Mouse (Mus musculus) intestine, embryonic 16.5 days (tissue): ENCODE data around the gene Cdca7l. TPM values are rescaled to one million over a fixed set of nuclear protein-coding genes. Genes with fewer than 3 reads are reported as not detected.

Experiments used
- ATAC-seq: fragments of 200-750 bp; cut with Nextera tagmentation; 2 replicates; pipeline ENCODE4 v1.8.0; 2017; ENCODE audit warnings: moderate TSS enrichment, moderate library complexity
- H3K27ac ChIP-seq: fragments of 300-500 bp; sonication (generic); 2 replicates; pipeline ENCODE4 v1.5.1; 2014; ENCODE audit warnings: mild to moderate bottlenecking, low read length
- H3K27me3 ChIP-seq: fragments of 300-500 bp; sonication (generic); replicated peaks from 2 replicates; pipeline ENCODE4 v1.6.1; 2014; ENCODE audit warnings: low read length, control low read depth, mixed read lengths; ENCODE audit not compliant: control insufficient read depth, insufficient read depth
- H3K36me3 ChIP-seq: fragments of 300-500 bp; sonication (generic); 2 replicates; pipeline ENCODE4 v1.6.1; 2014; ENCODE audit warnings: low read length, control low read depth; ENCODE audit not compliant: control insufficient read depth, insufficient read depth
- H3K4me1 ChIP-seq: fragments of 300-500 bp; sonication (generic); 2 replicates; pipeline ENCODE4 v1.6.1; 2014; ENCODE audit warnings: low read length, control low read depth, mixed read lengths; ENCODE audit not compliant: control insufficient read depth, insufficient read depth
- H3K4me2 ChIP-seq: fragments of 300-500 bp; sonication (generic); 2 replicates; pipeline ENCODE4 v1.6.1; 2014; ENCODE audit warnings: low read depth, low read length, control low read depth
- H3K4me3 ChIP-seq: fragments of 300-500 bp; sonication (generic); 2 replicates; pipeline ENCODE4 v1.5.1; 2014; ENCODE audit warnings: mild to moderate bottlenecking, low read length
- H3K9ac ChIP-seq: fragments of 300-500 bp; sonication (generic); 2 replicates; pipeline ENCODE4 v1.6.1; 2014; ENCODE audit warnings: low read depth, low read length
- H3K9me3 ChIP-seq: fragments of 300-500 bp; sonication (generic); 2 replicates; pipeline ENCODE4 v1.6.1; 2016; ENCODE audit warnings: low read length, control low read depth; ENCODE audit not compliant: control insufficient read depth
- WGBS: fragments of 180-500 bp; shearing (Covaris S2); extraction: QIAGEN DNeasy Blood & Tissue Kit; methylation state at CpG from one replicate; pipeline ENCODE4 v1.1.7; 2014; 5-methylcytosine and 5-hydroxymethylcytosine counted together
- polyA plus RNA-seq: library from polyadenylated mRNA; unstranded; fragments of >200 nt; fragmentation: Nextera tagmentation; extraction: Ambion mirVana; gene quantifications from 2 replicates; pipeline ENCODE4 v1.2.1, GENCODE M21; 2015

Cdca7l gene
- polyA plus RNA-seq, 1 experiment from 2014 or later = 33.0 TPM

DNA sequence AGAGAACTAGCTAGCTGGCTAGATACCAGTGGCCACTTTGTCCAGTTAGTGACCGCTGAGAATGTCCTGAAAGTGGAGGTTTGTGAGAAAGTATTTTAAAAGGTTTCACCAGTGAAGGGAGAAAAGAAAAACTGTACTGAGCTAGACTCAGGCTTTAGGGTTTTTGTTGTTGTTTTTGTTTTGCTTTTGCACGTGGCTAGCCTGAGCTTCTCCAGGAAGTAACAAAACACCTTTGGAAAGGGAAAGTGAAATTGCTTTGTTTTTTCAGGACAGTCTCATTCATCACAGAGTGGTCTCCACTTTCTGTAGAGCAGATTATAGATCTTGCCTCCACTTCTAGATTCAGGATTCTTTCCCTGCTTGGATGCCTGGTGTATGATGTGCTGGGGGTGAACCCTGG lies 40.8 kb downstream of the Cdca7l start:
- no peaks in the 10 kb centered on the region for H3K9me3 ChIP-seq
- peaks cover 10% of the 10 kb centered on the region for H3K4me1 ChIP-seq
- peak overlapping the region; percentile 32 for H3K4me3 ChIP-seq
- no peak for ATAC-seq
- H3K27me3 ChIP-seq = peaks cover 3% of the 10 kb centered on the region; the same call in 1 of the 2 replicates
- peak overlapping the region; percentile 93 for H3K4me2 ChIP-seq
- H3K36me3 ChIP-seq = no peaks in the 10 kb centered on the region
- no peak overlapping the region for H3K27ac ChIP-seq
- H3K9ac ChIP-seq = peak overlapping the region; percentile 53; the same call in 1 of the 2 replicates
- 40% methylated on average over 2 of the region's 2 CpGs for WGBS

- 90% methylated on average over 6 of the region's 6 CpGs for WGBS
- no peaks in the 10 kb centered on the region for H3K36me3 ChIP-seq
- H3K27ac ChIP-seq = no peak overlapping the region
- ATAC-seq = no peak
- H3K27me3 ChIP-seq = no peaks in the 10 kb centered on the region
- H3K4me2 ChIP-seq = no peak overlapping the region
- no peak overlapping the region for H3K9ac ChIP-seq
- no peaks in the 10 kb centered on the region for H3K9me3 ChIP-seq
- H3K4me3 ChIP-seq = no peak overlapping the region
- peaks cover 7% of the 10 kb centered on the region for H3K4me1 ChIP-seq
These were observed 44.5 kb downstream of the Cdca7l start for GRCm38 (mm10) chr12:117848621-117849020.

DNA sequence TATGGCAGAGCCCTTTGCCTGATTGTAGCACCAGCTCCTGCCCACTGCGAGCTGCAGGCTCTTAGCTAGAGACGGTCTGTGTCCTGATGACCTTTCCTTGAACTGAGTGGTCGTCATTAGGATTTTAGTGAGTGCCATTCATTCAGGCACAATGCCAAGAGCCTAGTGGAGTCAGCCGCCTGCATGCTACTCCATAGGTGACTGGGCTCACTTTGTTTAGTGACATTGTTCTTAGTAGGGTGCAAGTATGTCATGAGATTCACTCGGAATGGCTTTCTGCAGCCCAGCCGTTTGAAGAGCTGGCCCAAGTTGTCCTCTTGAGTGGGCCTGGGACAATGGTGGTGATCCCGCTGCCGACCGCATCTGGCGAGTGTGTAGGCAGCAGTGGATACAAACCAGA lies 46.4 kb downstream of the Cdca7l start:
- Histone ChIP-seq H3K9me3 (no peaks in the 10 kb centered on the region), H3K4me3 (no peak overlapping the region), H3K36me3 (no peaks in the 10 kb centered on the region), H3K27me3 (no peaks in the 10 kb centered on the region), H3K4me1 (no peaks in the 10 kb centered on the region; the same call in 1 of the 2 replicates), H3K27ac (no peak overlapping the region), H3K9ac (no peak overlapping the region), H3K4me2 (no peak overlapping the region)
- no peak for ATAC-seq
- 58% methylated on average over 10 of the region's 10 CpGs for WGBS

DNA sequence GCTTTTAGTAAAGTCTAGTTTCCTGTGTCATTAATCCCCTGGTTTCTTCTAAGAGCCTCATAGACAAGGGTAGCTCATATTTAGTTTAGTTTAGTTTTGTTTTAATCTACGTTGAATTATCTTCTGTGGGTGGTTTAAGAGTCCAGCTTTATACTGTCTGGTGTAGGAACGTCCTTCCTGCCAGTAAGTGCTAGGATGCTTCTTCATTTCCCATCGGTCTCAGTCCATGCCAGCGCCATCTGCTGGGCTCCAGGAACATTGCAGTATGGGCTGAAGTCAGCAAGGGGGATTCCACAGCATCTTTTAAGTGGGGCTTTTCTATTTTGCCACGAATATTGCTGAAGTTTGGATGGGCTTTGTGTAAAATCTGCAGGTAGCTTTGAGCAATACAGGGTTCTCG lies 49.2 kb downstream of the Cdca7l start:
- no peaks in the 10 kb centered on the region for H3K27me3 ChIP-seq
- H3K4me1 ChIP-seq = no peaks in the 10 kb centered on the region; the same call in 1 of the 2 replicates
- H3K4me2 ChIP-seq = no peak overlapping the region
- no peak overlapping the region for H3K27ac ChIP-seq
- 24% methylated on average over 6 of the region's 6 CpGs for WGBS
- peak; percentile 71 for ATAC-seq
- H3K9me3 ChIP-seq = no peaks in the 10 kb centered on the region
- H3K36me3 ChIP-seq = no peaks in the 10 kb centered on the region
- H3K4me3 ChIP-seq = no peak overlapping the region
- H3K9ac ChIP-seq = no peak overlapping the region

- Histone ChIP-seq H3K4me1 (no peaks in the 10 kb centered on the region), H3K4me3 (no peak overlapping the region), H3K9me3 (no peaks in the 10 kb centered on the region), H3K27ac (no peak overlapping the region), H3K27me3 (no peaks in the 10 kb centered on the region), H3K4me2 (no peak overlapping the region), H3K36me3 (no peaks in the 10 kb centered on the region), H3K9ac (no peak overlapping the region)
- no peak for ATAC-seq
- WGBS = 70% methylated on average over 9 of the region's 9 CpGs
These were observed 52.9 kb downstream of the Cdca7l start for GRCm38 (mm10) chr12:117857023-117857422.

DNA sequence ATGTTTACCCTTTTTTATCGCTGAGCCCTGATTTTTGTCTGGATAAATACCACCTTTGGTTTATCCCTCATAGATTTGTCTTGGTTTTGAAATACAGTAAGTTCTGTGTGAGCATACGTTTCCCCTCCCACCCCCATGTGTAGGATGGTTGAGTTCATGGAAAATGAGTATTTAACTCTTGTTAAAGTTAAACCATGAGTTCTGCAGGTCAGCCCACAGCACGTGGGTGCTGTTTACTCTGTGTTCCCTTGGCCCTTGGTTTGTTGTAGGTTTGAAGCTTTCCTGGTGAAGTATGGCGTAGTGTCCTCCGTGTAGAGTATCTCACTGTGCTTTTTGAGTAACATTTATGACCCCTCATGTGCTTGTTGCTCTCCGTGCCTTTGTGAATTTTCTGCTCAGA lies 53.8 kb downstream of the Cdca7l start:
- Histone ChIP-seq H3K9me3 (no peaks in the 10 kb centered on the region), H3K4me1 (no peaks in the 10 kb centered on the region), H3K9ac (no peak overlapping the region), H3K36me3 (no peaks in the 10 kb centered on the region), H3K4me3 (no peak overlapping the region), H3K27me3 (no peaks in the 10 kb centered on the region), H3K4me2 (no peak overlapping the region), H3K27ac (no peak overlapping the region)
- 84% methylated on average over 6 of the region's 6 CpGs for WGBS
- no peak for ATAC-seq

- Histone ChIP-seq H3K36me3 (no peaks in the 10 kb centered on the region), H3K4me1 (no peaks in the 10 kb centered on the region), H3K4me2 (no peak overlapping the region), H3K27ac (no peak overlapping the region), H3K9me3 (no peaks in the 10 kb centered on the region), H3K27me3 (no peaks in the 10 kb centered on the region), H3K9ac (no peak overlapping the region), H3K4me3 (no peak overlapping the region)
- WGBS = 69% methylated on average over 7 of the region's 7 CpGs
- no peak for ATAC-seq
These were observed 56.8 kb downstream of the Cdca7l start for GRCm38 (mm10) chr12:117860840-117861239.

DNA sequence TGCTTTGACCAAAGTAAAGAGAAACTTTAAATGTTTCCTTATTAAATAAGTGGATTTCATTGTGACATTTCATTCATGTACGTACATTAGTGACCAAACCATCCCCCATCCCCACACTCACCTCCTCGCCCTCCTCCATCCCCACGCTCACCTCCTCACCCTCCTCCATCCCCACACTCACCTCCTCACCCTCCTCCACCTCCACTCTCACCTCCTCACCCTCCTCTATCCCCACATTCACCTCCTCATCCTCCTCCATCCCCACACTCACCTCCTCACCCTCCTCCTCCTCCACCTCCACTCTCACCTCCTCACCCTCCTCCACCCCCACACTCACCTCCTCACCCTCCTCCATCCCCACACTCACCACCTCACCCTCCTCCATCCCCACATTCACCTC lies 57.2 kb downstream of the Cdca7l start:
- H3K4me3 ChIP-seq = no peak overlapping the region
- no peaks in the 10 kb centered on the region for H3K9me3 ChIP-seq
- H3K9ac ChIP-seq = no peak overlapping the region
- no peaks in the 10 kb centered on the region for H3K36me3 ChIP-seq
- H3K4me1 ChIP-seq = no peaks in the 10 kb centered on the region
- H3K4me2 ChIP-seq = no peak overlapping the region
- no peak overlapping the region for H3K27ac ChIP-seq
- no peaks in the 10 kb centered on the region for H3K27me3 ChIP-seq
- no peak for ATAC-seq
- 65% methylated on average over 3 of the region's 3 CpGs for WGBS

DNA sequence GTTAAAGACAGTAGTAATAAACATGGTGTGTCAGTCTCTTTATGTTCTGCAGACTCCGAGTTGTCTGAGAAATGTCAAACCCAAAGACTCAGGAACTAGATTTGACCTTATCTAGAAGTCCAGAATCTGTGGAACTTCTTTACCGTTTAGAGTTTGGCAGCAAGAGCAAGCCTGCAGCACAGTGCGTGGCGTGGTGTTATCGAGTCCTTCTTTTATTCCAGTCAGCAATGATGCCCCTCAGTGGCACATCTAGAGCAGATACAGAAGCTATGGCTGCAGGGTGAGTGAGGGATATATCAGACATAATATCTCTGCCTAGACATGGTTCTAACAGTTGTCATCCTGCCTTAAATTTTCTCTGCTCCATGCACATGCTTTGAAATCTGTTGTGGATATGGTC lies 58.6 kb downstream of the Cdca7l start:
- Histone ChIP-seq H3K27me3 (no peaks in the 10 kb centered on the region), H3K4me3 (no peak overlapping the region), H3K9me3 (no peaks in the 10 kb centered on the region), H3K9ac (no peak overlapping the region), H3K27ac (no peak overlapping the region), H3K4me1 (peaks cover 9% of the 10 kb centered on the region; the same call in 1 of the 2 replicates), H3K36me3 (no peaks in the 10 kb centered on the region), H3K4me2 (no peak overlapping the region)
- 73% methylated on average over 5 of the region's 5 CpGs for WGBS
- ATAC-seq = no peak
